Mouse (Mus musculus): Measurements from ENCODE around the gene Gas2l3. TPM values are rescaled to one million over a fixed set of nuclear protein-coding genes. Genes with fewer than 3 reads are reported as not detected.

Gas2l3 gene
- total and polyA plus RNA-seq, 3 experiments: 2.9 to 3.7 TPM; not detected in 1

- Histone ChIP-seq H3K4me1 (ENCODE audit: control insufficient read depth in 1 of 2, insufficient read depth in 2 of 2, low read length in 2 of 2) (no peaks in the 10 kb centered on the region; a peak in 1 of 4 replicates), H3K9me3 (replicated peaks; ENCODE audit: insufficient read depth, low read length) (no peaks in the 10 kb centered on the region), H3K36me3 (ENCODE audit: control insufficient read depth in 1 of 2, insufficient read depth in 2 of 2, low read length in 2 of 2) (peaks cover 0 to 2% of the 10 kb centered on the region in 2 experiments; a peak in 2 of 4 replicates), H3K9ac (ENCODE audit: control insufficient read depth, low read depth, low read length, poor library complexity, severe bottlenecking) (no peak overlapping the region), H3K79me2 (ENCODE audit: control insufficient read depth, insufficient read depth, low read length, poor library complexity) (no peaks in the 10 kb centered on the region), H3K27ac (ENCODE audit: control insufficient read depth, low read depth, low read length) (no peak overlapping the region), H3K4me3 (ENCODE audit: control insufficient read depth in 1 of 2, insufficient read depth in 1 of 2, low read depth in 2 of 2, low read length in 2 of 2) (no peak overlapping the region), H3K27me3 (ENCODE audit: control insufficient read depth in 1 of 2, insufficient read depth in 2 of 2, low read length in 2 of 2) (no peaks in the 10 kb centered on the region)
- TF ChIP-seq RAD21 (IDR thresholded peaks at IDR 0.05; ENCODE audit: low read depth, low read length): no peak
- TF ChIP-seq CHD2 (IDR thresholded peaks at IDR 0.05; ENCODE audit: low read length): no peak
- TF ChIP-seq ZMIZ1 (IDR thresholded peaks at IDR 0.05; ENCODE audit: low read depth, low read length): no peak
- no peak for TF ChIP-seq MYB (IDR thresholded peaks at IDR 0.05; ENCODE audit: low read depth, low read length)
- no peak for TF ChIP-seq HCFC1 (IDR thresholded peaks at IDR 0.05; ENCODE audit: low read depth, low read length)
- no peak for TF ChIP-seq MXI1 (IDR thresholded peaks at IDR 0.05; ENCODE audit: low read depth, low read length)
- no peak for TF ChIP-seq USF1 (IDR thresholded peaks at IDR 0.05; ENCODE audit: low read depth, low read length)
- no peak for TF ChIP-seq E2F4 (IDR thresholded peaks at IDR 0.05; ENCODE audit: borderline replicate concordance, low read depth, low read length)
- TF ChIP-seq RCOR1 (IDR thresholded peaks at IDR 0.05; ENCODE audit: low read depth, low read length): no peak
- no peak for DNase-seq (ENCODE audit: low read depth, low spot score)
Observed at GRCm38 (mm10) chr10:89407551-89407950, 36.2 kb downstream of the Gas2l3 start.

- H3K27me3 ChIP-seq (ENCODE audit: control insufficient read depth in 1 of 2, insufficient read depth in 2 of 2, low read length in 2 of 2): no peaks in the 10 kb centered on the region
- no peak overlapping the region for H3K27ac ChIP-seq (ENCODE audit: control insufficient read depth, low read depth, low read length)
- TF ChIP-seq USF2 (IDR thresholded peaks at IDR 0.05; ENCODE audit: borderline replicate concordance in 1 of 2, insufficient read depth in 1 of 2, low read depth in 1 of 2, low read length in 2 of 2) (no peak), ETS1 (IDR thresholded peaks at IDR 0.05; ENCODE audit: low read depth, low read length) (no peak), ELF1 (IDR thresholded peaks at IDR 0.05; ENCODE audit: low read depth, low read length) (no peak), CHD1 (IDR thresholded peaks at IDR 0.05; ENCODE audit: low read depth, low read length) (no peak), ZC3H11A (IDR thresholded peaks at IDR 0.05; ENCODE audit: low read depth, low read length) (no peak), UBTF (IDR thresholded peaks at IDR 0.05; ENCODE audit: borderline replicate concordance, insufficient read depth, low read depth, low read length) (no peak), GABPA (IDR thresholded peaks at IDR 0.05; ENCODE audit: low read depth, low read length) (no peak), ZNF384 (IDR thresholded peaks at IDR 0.05; ENCODE audit: low read depth, low read length) (no peak)
- peaks cover 0 to 2% of the 10 kb centered on the region in 2 experiments; a peak in 2 of 4 replicates for H3K36me3 ChIP-seq (ENCODE audit: control insufficient read depth in 1 of 2, insufficient read depth in 2 of 2, low read length in 2 of 2)
- H3K4me1 ChIP-seq (ENCODE audit: control insufficient read depth in 1 of 2, insufficient read depth in 2 of 2, low read length in 2 of 2): no peaks in the 10 kb centered on the region; a peak in 1 of 4 replicates
- H3K9me3 ChIP-seq (replicated peaks; ENCODE audit: insufficient read depth, low read length): no peaks in the 10 kb centered on the region
- no peak overlapping the region for H3K4me3 ChIP-seq (ENCODE audit: control insufficient read depth in 1 of 2, insufficient read depth in 1 of 2, low read depth in 2 of 2, low read length in 2 of 2)
- H3K9ac ChIP-seq (ENCODE audit: control insufficient read depth, low read depth, low read length, poor library complexity, severe bottlenecking): no peak overlapping the region
- H3K79me2 ChIP-seq (ENCODE audit: control insufficient read depth, insufficient read depth, low read length, poor library complexity): no peaks in the 10 kb centered on the region
- no peak for DNase-seq (ENCODE audit: low read depth, low spot score)
Observed at GRCm38 (mm10) chr10:89406733-89407484, 36.9 kb downstream of the Gas2l3 start.

Measured in MEL (cell line).